Mouse (Mus musculus) intestine, postnatal 0 days (tissue): ENCODE measurements around the gene Actl6b. TPM values are rescaled to one million over a fixed set of nuclear protein-coding genes. Genes with fewer than 3 reads are reported as not detected.
"Not testable (repeated sequence)": the region's sequence is repeated elsewhere in the genome, so short reads cannot be mapped to it uniquely, and the experiment has no call there.

Source experiments
- ATAC-seq: fragments of 200-750 bp; cut with Nextera tagmentation; 2 replicates; pipeline ENCODE4 v1.8.0; 2017; ENCODE audit warnings: mild to moderate bottlenecking, moderate TSS enrichment, moderate library complexity
- H3K27ac ChIP-seq: fragments of 300-500 bp; sonication (generic); 2 replicates; pipeline ENCODE4 v1.5.1; 2014; ENCODE audit warnings: mild to moderate bottlenecking, low read depth, low read length, moderate library complexity
- H3K27me3 ChIP-seq: fragments of 300-500 bp; sonication (generic); replicated peaks from 2 replicates; pipeline ENCODE4 v1.6.1; 2014; ENCODE audit warnings: low read length, mixed read lengths; ENCODE audit not compliant: control insufficient read depth, insufficient read depth
- H3K36me3 ChIP-seq: fragments of 300-500 bp; sonication (generic); 2 replicates; pipeline ENCODE4 v1.6.1; 2014; ENCODE audit warnings: mild to moderate bottlenecking, moderate library complexity; ENCODE audit not compliant: control insufficient read depth, insufficient read depth
- H3K4me1 ChIP-seq: fragments of 300-500 bp; sonication (generic); replicated peaks from 2 replicates; pipeline ENCODE4 v1.6.1; 2014; ENCODE audit warnings: antibody characterized with exemption, low read length, mixed read lengths; ENCODE audit not compliant: control insufficient read depth, insufficient read depth
- H3K4me2 ChIP-seq: fragments of 300-500 bp; sonication (generic); replicated peaks from 2 replicates; pipeline ENCODE4 v1.6.1; 2014; ENCODE audit warnings: low read depth, mild to moderate bottlenecking, moderate library complexity
- H3K4me3 ChIP-seq: fragments of 300-500 bp; sonication (generic); 2 replicates; pipeline ENCODE4 v1.5.1; 2014; ENCODE audit warnings: low read depth, low read length
- H3K9ac ChIP-seq: fragments of 300-500 bp; sonication (generic); 2 replicates; pipeline ENCODE4 v1.6.1; 2014; ENCODE audit warnings: mild to moderate bottlenecking, low read depth, low read length
- H3K9me3 ChIP-seq: fragments of 300-500 bp; sonication (generic); 2 replicates; pipeline ENCODE4 v1.6.1; 2016; ENCODE audit warnings: mixed run types; ENCODE audit not compliant: control insufficient read depth
- CTCF ChIP-seq: sonication (generic); IDR thresholded peaks from 2 replicates; pipeline ENCODE4 v1.5.1; 2016; ENCODE audit warnings: low read depth, mild to moderate bottlenecking, control low read depth, antibody characterized with exemption, moderate library complexity
- WGBS: fragments of 180-500 bp; shearing (Covaris S2); extraction: QIAGEN DNeasy Blood & Tissue Kit; methylation state at CpG from one replicate; pipeline ENCODE4 v1.1.7; 2014; 5-methylcytosine and 5-hydroxymethylcytosine counted together
- microRNA-seq: library from miRNA; unstranded; fragments of <30 nt; microRNA quantifications from one replicate; pipeline ENCODE4, GENCODE M21; 2016
- polyA plus RNA-seq: library from polyadenylated mRNA; unstranded; fragments of >200 nt; fragmentation: Nextera tagmentation; extraction: Ambion mirVana; gene quantifications from 2 replicates; pipeline ENCODE4 v1.2.1, GENCODE M21; 2015

Actl6b gene
- polyA plus RNA-seq, 1 experiment from 2014 or later: 2.9 TPM

DNA sequence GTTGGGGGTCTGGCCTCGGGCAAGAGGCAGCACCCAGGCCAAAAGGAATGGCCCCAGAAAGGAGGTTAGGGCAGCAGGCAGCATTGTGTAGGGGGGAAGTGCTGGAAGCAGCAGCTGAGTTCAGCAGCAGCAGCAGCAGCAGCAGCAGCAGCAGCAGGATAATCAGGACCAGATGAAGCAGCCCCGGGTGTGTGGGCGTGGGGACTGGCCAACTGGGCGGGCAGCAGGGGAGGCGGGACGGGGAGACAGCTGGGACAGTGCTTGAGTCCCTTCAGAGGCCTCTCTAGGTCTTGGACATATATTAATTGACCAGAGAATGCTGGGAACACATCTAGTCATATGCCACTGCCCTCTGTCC is 57.9 kb downstream of the Actl6b start:
- peak; percentile 16; the same call in 1 of the 2 replicates for ATAC-seq
- 35% methylated on average over 6 of the region's 6 CpGs for WGBS
- Histone ChIP-seq H3K4me2 (peak overlapping the region; percentile 55), H3K27ac (peak overlapping the region; percentile 64), H3K4me3 (0 out of 2 replicates have a peak overlapping the region, but pooled peaks have one; percentile 9), H3K36me3 (peaks cover 6% of the 10 kb centered on the region), H3K9me3 (no peaks in the 10 kb centered on the region), H3K4me1 (peaks cover 10% of the 10 kb centered on the region; the same call in 1 of the 2 replicates), H3K27me3 (no peaks in the 10 kb centered on the region), H3K9ac (peak overlapping the region; percentile 26; the same call in 1 of the 2 replicates)
- no peak for TF ChIP-seq CTCF

DNA sequence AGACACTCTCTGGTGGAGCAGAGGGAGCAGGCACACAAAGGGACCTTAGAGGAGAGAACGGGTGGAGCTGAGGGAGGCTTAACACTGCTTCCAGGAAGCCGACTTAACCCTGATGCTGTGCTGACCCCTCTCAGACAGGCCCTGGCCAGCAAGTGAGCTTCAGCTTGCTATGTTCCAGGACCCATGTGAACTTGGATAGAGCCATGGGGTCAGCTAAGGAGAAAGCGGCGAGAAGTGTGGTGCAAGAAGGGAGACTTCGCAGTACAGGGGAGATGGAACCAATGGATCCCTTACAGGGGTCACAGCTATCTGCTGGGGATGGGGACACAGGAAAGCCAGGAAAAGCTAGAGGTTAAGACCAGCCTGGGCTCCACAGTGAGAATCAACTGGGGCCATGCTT is 59.8 kb downstream of the Actl6b start:
- Histone ChIP-seq H3K4me1 (peaks cover 10% of the 10 kb centered on the region; the same call in 1 of the 2 replicates), H3K9ac (peak overlapping the region; percentile 11; the same call in 1 of the 2 replicates), H3K9me3 (no peaks in the 10 kb centered on the region), H3K4me3 (no peak overlapping the region), H3K27me3 (no peaks in the 10 kb centered on the region), H3K4me2 (no peak overlapping the region), H3K27ac (0 out of 2 replicates have a peak overlapping the region, but pooled peaks have one; percentile 57), H3K36me3 (no peaks in the 10 kb centered on the region)
- 69% methylated on average over 5 of the region's 5 CpGs for WGBS
- ATAC-seq: 0 out of 2 replicates have a peak, but pooled peaks have one; percentile 2
- no peak for TF ChIP-seq CTCF

DNA sequence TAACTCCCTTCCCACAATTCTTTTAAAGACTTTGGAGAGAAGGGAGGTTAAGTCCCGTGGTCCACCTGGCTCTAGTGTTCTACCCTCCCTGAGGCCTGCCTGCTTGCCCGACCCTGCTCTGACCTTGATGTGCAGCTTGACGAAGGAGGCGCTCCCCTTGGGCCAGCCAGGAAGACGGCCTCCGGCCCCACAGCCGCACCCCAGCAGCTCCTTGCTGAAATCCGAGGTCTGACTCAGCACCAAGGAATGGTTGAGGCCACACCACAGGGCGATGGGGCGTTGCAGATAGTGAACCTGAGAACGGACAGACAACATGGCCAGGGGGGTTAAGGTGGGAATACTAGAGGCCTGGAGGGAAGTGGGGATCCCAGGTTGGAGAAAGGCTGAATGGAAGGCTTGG is 60.2 kb downstream of the Actl6b start, which contains the start of gene Pcolce:
TSS of gene Pcolce (minus strand) at position 235 of the 400 bp plus-strand sequence.
- peak within 1 kb of the TSS; percentile 57; the same call in 1 of the 2 replicates for H3K27ac ChIP-seq
- ATAC-seq: peak; percentile 86
- no peak within 1 kb of the TSS for H3K4me3 ChIP-seq
- H3K4me2 ChIP-seq: no peak within 1 kb of the TSS; the same call in 1 of the 2 replicates
- no peak for TF ChIP-seq CTCF
- peak within 1 kb of the TSS; percentile 11; the same call in 1 of the 2 replicates for H3K9ac ChIP-seq
- no peaks in the 10 kb centered on the region for H3K36me3 ChIP-seq
- H3K27me3 ChIP-seq: no peaks in the 10 kb centered on the region
- H3K4me1 ChIP-seq: peaks cover 10% of the 10 kb centered on the region; the same call in 1 of the 2 replicates
- H3K9me3 ChIP-seq: no peaks in the 10 kb centered on the region
- WGBS: 22% methylated on average over 11 of the region's 11 CpGs

DNA sequence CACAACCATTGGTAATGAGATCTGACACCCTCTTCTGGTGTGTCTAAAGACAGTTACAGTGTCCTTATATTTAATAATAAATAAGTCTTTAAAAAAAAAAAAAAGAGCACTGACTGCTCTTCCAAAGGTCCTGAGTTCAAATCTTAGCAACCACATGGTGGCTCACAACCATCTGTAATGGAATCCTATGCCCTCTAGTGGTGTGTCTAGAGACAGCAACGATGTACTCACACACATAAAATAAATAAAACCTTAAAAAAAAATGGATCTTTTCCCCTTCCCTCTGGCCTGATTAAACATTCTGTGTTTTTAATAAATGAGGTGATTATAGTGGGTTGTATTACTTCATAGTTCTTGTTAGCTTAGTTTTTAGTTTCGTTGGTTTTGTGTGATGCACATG is 61.6 kb downstream of the Actl6b start:
- peak; percentile 36 for TF ChIP-seq CTCF
- H3K36me3 ChIP-seq, H3K9me3 ChIP-seq, H3K9ac ChIP-seq, ATAC-seq, H3K27me3 ChIP-seq, H3K4me1 ChIP-seq, H3K27ac ChIP-seq, H3K4me2 ChIP-seq, H3K4me3 ChIP-seq: not testable (repeated sequence)
- 96% methylated on average over 2 of the region's 2 CpGs for WGBS

DNA sequence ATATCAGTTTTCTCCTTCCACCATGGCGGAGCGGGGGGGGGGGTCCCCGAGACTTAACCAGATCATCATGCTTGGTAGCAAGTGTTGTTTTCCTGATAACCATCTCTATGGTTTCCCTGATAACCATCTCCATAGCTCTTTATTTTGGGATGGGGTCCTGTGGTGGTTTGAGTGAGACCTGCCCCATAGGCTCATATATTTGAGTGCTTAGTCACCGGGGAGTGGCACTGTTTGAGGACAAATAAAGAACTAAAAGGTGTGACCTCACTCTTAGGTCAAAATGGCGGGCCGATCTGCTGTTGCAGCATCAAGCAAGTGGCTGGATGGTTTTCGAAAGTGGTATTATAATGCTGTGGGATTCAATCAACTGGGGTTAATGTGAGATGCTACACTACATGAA is 62.0 kb downstream of the Actl6b start:
- Histone ChIP-seq H3K27ac (no peak overlapping the region), H3K4me3 (no peak overlapping the region), H3K9ac (no peak overlapping the region), H3K9me3 (no peaks in the 10 kb centered on the region), H3K4me2 (no peak overlapping the region), H3K27me3 (no peaks in the 10 kb centered on the region), H3K4me1 (peaks cover 6% of the 10 kb centered on the region; the same call in 1 of the 2 replicates), H3K36me3 (no peaks in the 10 kb centered on the region)
- WGBS: 76% methylated on average over 7 of the region's 7 CpGs
- TF ChIP-seq CTCF: no peak
- no peak for ATAC-seq

Small RNA genes within 50 kb of the gene (microRNA-seq; reads per million reads assigned to microRNA genes)
- gene Mir6418: 1.1 reads per million

Other genes starting within 250 kb of the Actl6b start
- gene Srrt, start 245.8 kb upstream of the Actl6b start, polyA plus RNA-seq: 31.3 and 32.2 TPM in 2 replicates
- 23.8 and 24.8 TPM in 2 replicates for gene Trip6, start 239.1 kb upstream of the Actl6b start, polyA plus RNA-seq
- 11.8 and 13.4 TPM in 2 replicates for gene Slc12a9, start 219.9 kb upstream of the Actl6b start, polyA plus RNA-seq
- gene Ephb4, start 203.4 kb upstream of the Actl6b start, polyA plus RNA-seq: 12.6 and 12.9 TPM in 2 replicates
- gene Zan, start 76.5 kb upstream of the Actl6b start, polyA plus RNA-seq: 0.35 and 0.42 TPM in 2 replicates
- gene Pop7, start 51.0 kb upstream of the Actl6b start, polyA plus RNA-seq: 47.9 and 50.4 TPM in 2 replicates
- gene Gigyf1, start 35.0 kb upstream of the Actl6b start, polyA plus RNA-seq: 4.7 and 6.4 TPM in 2 replicates
- gene Epo, start 20.3 kb upstream of the Actl6b start, polyA plus RNA-seq: not detected in 2 replicates
- 386 and 389 TPM in 2 replicates for gene Gnb2, start 20.0 kb upstream of the Actl6b start, polyA plus RNA-seq
- gene Tfr2, start 16.3 kb downstream of the Actl6b start, polyA plus RNA-seq: 0.27 and 0.50 TPM in 2 replicates
- 35.3 and 38.0 TPM in 2 replicates for gene Mospd3, start 47.5 kb downstream of the Actl6b start, polyA plus RNA-seq
- 44.2 and 44.6 TPM in 2 replicates for gene Pcolce, start 60.3 kb downstream of the Actl6b start, polyA plus RNA-seq
- 0.16 and 0.25 TPM in 2 replicates for gene Fbxo24, start 75.5 kb downstream of the Actl6b start, polyA plus RNA-seq
- gene Lrch4, start 75.6 kb downstream of the Actl6b start, polyA plus RNA-seq: 31.5 and 31.6 TPM in 2 replicates
- gene Gm20605, start 75.7 kb downstream of the Actl6b start, polyA plus RNA-seq: 1.3 and 1.8 TPM in 2 replicates
- 2.3 and 4.8 TPM in 2 replicates for gene Sap25, start 87.8 kb downstream of the Actl6b start, polyA plus RNA-seq
- 0.09 and 0.18 TPM in 2 replicates for gene Irs3, start 92.2 kb downstream of the Actl6b start, polyA plus RNA-seq
- gene Agfg2, start 131.2 kb downstream of the Actl6b start, polyA plus RNA-seq: 16.8 and 19.0 TPM in 2 replicates
- 1.6 and 2.0 TPM in 2 replicates for gene Nyap1, start 188.1 kb downstream of the Actl6b start, polyA plus RNA-seq
- 111 and 119 TPM in 2 replicates for gene Tsc22d4, start 192.2 kb downstream of the Actl6b start, polyA plus RNA-seq
- 29.0 and 30.8 TPM in 2 replicates for gene Ppp1r35, start 225.3 kb downstream of the Actl6b start, polyA plus RNA-seq
- gene Mepce, start 234.1 kb downstream of the Actl6b start, polyA plus RNA-seq: 10.3 and 10.8 TPM in 2 replicates
- gene Zcwpw1, start 234.3 kb downstream of the Actl6b start, polyA plus RNA-seq: 3.3 and 3.5 TPM in 2 replicates